Mouse (Mus musculus) layer of hippocampus, adult 9-11 months (tissue): ENCODE measurements around the gene Abhd16b.
A peak's percentile ranks its signal among the peaks of the same experiment; 100 is the strongest.
"Not testable (repeated sequence)": the region's sequence is repeated elsewhere in the genome, so short reads cannot be mapped to it uniquely, and the experiment has no call there.

Experiments
- DNase-seq: peaks from one replicate; pipeline ENCODE4 v3.0.0; 2022

The Abhd16b gene

GRCm38 (mm10) chr2:181487338-181488277, 5.4 kb upstream of the Abhd16b start:
- DNase-seq: no peak

- no peak for DNase-seq
Observed at GRCm38 (mm10) chr2:181491432-181492205, 1.4 kb upstream of the Abhd16b start.

GRCm38 (mm10) chr2:181492206-181492605, 800 bp upstream of the Abhd16b start:
- DNase-seq: no peak

- no peak for DNase-seq
Observed at GRCm38 (mm10) chr2:181494266-181494945, 1.4 kb downstream of the Abhd16b start.

- DNase-seq: not testable (repeated sequence)
Observed at GRCm38 (mm10) chr2:181495845-181496244, 2.8 kb downstream of the Abhd16b start.

- DNase-seq: peak; percentile 47
Observed at GRCm38 (mm10) chr2:181496281-181496680, 3.3 kb downstream of the Abhd16b start.

- DNase-seq: peak; percentile 96
Observed at GRCm38 (mm10) chr2:181496831-181497547, 4.0 kb downstream of the Abhd16b start, which contains the start of gene Tpd52l2. Tpd52l2 (plus strand) TSS chr2:181497142.

GRCm38 (mm10) chr2:181497548-181497875, 4.5 kb downstream of the Abhd16b start:
- DNase-seq: no peak

GRCm38 (mm10) chr2:181498644-181499043, 5.6 kb downstream of the Abhd16b start:
- DNase-seq: no peak

- no peak for DNase-seq
Observed at GRCm38 (mm10) chr2:181509191-181509590, 16.2 kb downstream of the Abhd16b start.

GRCm38 (mm10) chr2:181511231-181511630, 18.2 kb downstream of the Abhd16b start:
- DNase-seq: no peak

GRCm38 (mm10) chr2:181519201-181519600, 26.2 kb downstream of the Abhd16b start:
- DNase-seq: no peak

- DNase-seq: peak; percentile 99
Observed at GRCm38 (mm10) chr2:181520118-181520935, 27.3 kb downstream of the Abhd16b start, which contains the start of gene Dnajc5. Dnajc5 (plus strand) TSS chr2:181520485.

- no peak for DNase-seq
Observed at GRCm38 (mm10) chr2:181520936-181521227, 27.9 kb downstream of the Abhd16b start.

GRCm38 (mm10) chr2:181521491-181521890, 28.5 kb downstream of the Abhd16b start:
- no peak for DNase-seq

GRCm38 (mm10) chr2:181522811-181523210, 29.8 kb downstream of the Abhd16b start:
- peak; percentile 11 for DNase-seq

GRCm38 (mm10) chr2:181525526-181525925, 32.5 kb downstream of the Abhd16b start:
- DNase-seq: no peak

GRCm38 (mm10) chr2:181529076-181529475, 36.1 kb downstream of the Abhd16b start:
- DNase-seq: no peak

- DNase-seq: no peak
Observed at GRCm38 (mm10) chr2:181532589-181532988, 39.6 kb downstream of the Abhd16b start.

- no peak for DNase-seq
Observed at GRCm38 (mm10) chr2:181536410-181536809, 43.4 kb downstream of the Abhd16b start.

- DNase-seq: peak; percentile 83
Observed at GRCm38 (mm10) chr2:181537444-181538047, 44.5 kb downstream of the Abhd16b start.
